Mouse (Mus musculus): ENCODE data around the gene Il20ra.

The Il20ra gene

GRCm38 (mm10) chr10:19747661-19748060 is 35.3 kb downstream of the Il20ra start:
- ATAC-seq (ENCODE audit: insufficient number of reproducible peaks, low FRiP score, low TSS enrichment), result no peak

GRCm38 (mm10) chr10:19765459-19765858 is 53.1 kb downstream of the Il20ra start:
- no peak for ATAC-seq (ENCODE audit: insufficient number of reproducible peaks, low FRiP score, low TSS enrichment)

- ATAC-seq (ENCODE audit: insufficient number of reproducible peaks, low FRiP score, low TSS enrichment), result no peak
Observed at GRCm38 (mm10) chr10:19779092-19779491, 66.7 kb downstream of the Il20ra start.

- ATAC-seq (ENCODE audit: insufficient number of reproducible peaks, low FRiP score, low TSS enrichment), result no peak
Observed at GRCm38 (mm10) chr10:19781365-19781764, 69.0 kb downstream of the Il20ra start.

- peak; percentile 74 for ATAC-seq (ENCODE audit: insufficient number of reproducible peaks, low FRiP score, low TSS enrichment)
Observed at GRCm38 (mm10) chr10:19794996-19795395, 82.6 kb downstream of the Il20ra start.

GRCm38 (mm10) chr10:19802958-19803357 is 90.6 kb downstream of the Il20ra start:
- ATAC-seq (ENCODE audit: insufficient number of reproducible peaks, low FRiP score, low TSS enrichment), result no peak

- no peak for ATAC-seq (ENCODE audit: insufficient number of reproducible peaks, low FRiP score, low TSS enrichment)
Observed at GRCm38 (mm10) chr10:19804763-19805162, 92.4 kb downstream of the Il20ra start.

All from cerebellum, adult (tissue).